Mouse (Mus musculus) neural tube, embryonic 14.5 days (tissue): Measurements from ENCODE around the gene Gmppb. TPM values are rescaled to one million over a fixed set of nuclear protein-coding genes. Genes with fewer than 3 reads are reported as not detected.

Experiments
- ATAC-seq: fragments of 200-750 bp; cut with Nextera tagmentation; 2 replicates; pipeline ENCODE4 v1.8.0; 2017; ENCODE audit warnings: low read depth, mild to moderate bottlenecking, moderate TSS enrichment, moderate library complexity
- H3K27ac ChIP-seq: fragments of 300-500 bp; sonication (generic); 2 replicates; pipeline ENCODE4 v1.5.1; 2014; ENCODE audit warnings: low read depth, mild to moderate bottlenecking, control low read depth, low read length, moderate library complexity, mixed read lengths
- H3K27me3 ChIP-seq: fragments of 300-500 bp; sonication (generic); 2 replicates; pipeline ENCODE4 v1.6.1; 2014; ENCODE audit warnings: low read length; ENCODE audit not compliant: control insufficient read depth, insufficient read depth
- H3K36me3 ChIP-seq: fragments of 300-500 bp; sonication (generic); 2 replicates; pipeline ENCODE4 v1.6.1; 2014; ENCODE audit warnings: low read length, mixed read lengths; ENCODE audit not compliant: control insufficient read depth, insufficient read depth
- H3K4me1 ChIP-seq: fragments of 300-500 bp; sonication (generic); 2 replicates; pipeline ENCODE4 v1.6.1; 2014; ENCODE audit warnings: low read length; ENCODE audit not compliant: control insufficient read depth, insufficient read depth
- H3K4me2 ChIP-seq: fragments of 300-500 bp; sonication (generic); 2 replicates; pipeline ENCODE4 v1.6.1; 2014; ENCODE audit warnings: mild to moderate bottlenecking, low read depth, low read length, control low read depth
- H3K4me3 ChIP-seq: fragments of 300-500 bp; sonication (generic); 2 replicates; pipeline ENCODE4 v1.5.1; 2014; ENCODE audit warnings: low read depth, low read length, control low read depth, mixed read lengths
- H3K9ac ChIP-seq: fragments of 300-500 bp; sonication (generic); replicated peaks from 2 replicates; pipeline ENCODE4 v1.6.1; 2014; ENCODE audit warnings: low read depth, mild to moderate bottlenecking, control low read depth, low read length, mixed read lengths
- H3K9me3 ChIP-seq: fragments of 300-500 bp; sonication (generic); 2 replicates; pipeline ENCODE4 v1.6.1; 2016; ENCODE audit warnings: low read length; ENCODE audit not compliant: control insufficient read depth
- WGBS: fragments of 180-500 bp; shearing (Covaris S2); extraction: QIAGEN DNeasy Blood & Tissue Kit; methylation state at CpG from one replicate; pipeline ENCODE4 v1.1.7; 2014; 5-methylcytosine and 5-hydroxymethylcytosine counted together
- polyA plus RNA-seq: library from polyadenylated mRNA; unstranded; fragments of >200 nt; fragmentation: Nextera tagmentation; extraction: Ambion mirVana; gene quantifications from 2 replicates; pipeline ENCODE4 v1.2.1, GENCODE M21; 2014

The Gmppb gene
- polyA plus RNA-seq, 1 experiment from 2014 or later: 19.5 TPM

DNA sequence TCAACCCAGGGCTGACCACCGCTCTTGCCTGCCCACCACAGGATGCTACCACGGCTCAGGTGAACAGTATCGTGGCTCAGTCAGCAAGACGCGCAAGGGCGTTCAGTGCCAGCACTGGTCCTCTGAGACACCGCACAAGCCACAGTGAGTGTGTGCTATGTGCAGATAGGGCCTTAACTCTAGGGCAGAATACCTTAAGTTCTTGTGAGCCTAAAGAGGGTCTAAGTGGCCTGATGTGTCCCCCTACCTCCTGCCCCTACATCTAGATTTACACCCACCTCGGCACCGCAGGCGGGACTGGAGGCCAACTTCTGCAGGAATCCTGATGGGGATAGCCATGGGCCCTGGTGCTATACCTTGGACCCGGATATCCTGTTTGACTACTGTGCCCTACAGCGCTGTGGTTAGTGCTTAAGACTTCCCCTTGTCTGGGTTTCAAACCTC is 34.0 kb downstream of the Gmppb start, which contains the start of gene Rnf123:
Rnf123 (minus strand) TSS at position 359 of the 444 bp plus-strand sequence.
- peaks cover 30% of the 10 kb centered on the region for H3K36me3 ChIP-seq
- H3K4me3 ChIP-seq: no peak within 1 kb of the TSS
- no peak for ATAC-seq
- WGBS: 33% methylated on average over 12 of the region's 12 CpGs
- no peak within 1 kb of the TSS for H3K4me2 ChIP-seq
- 0 out of 2 replicates have a peak within 1 kb of the TSS, but pooled peaks have one; percentile 16 for H3K9ac ChIP-seq
- peaks cover 7% of the 10 kb centered on the region for H3K4me1 ChIP-seq
- H3K27me3 ChIP-seq: peaks cover 13% of the 10 kb centered on the region
- no peak within 1 kb of the TSS for H3K27ac ChIP-seq
- no peaks in the 10 kb centered on the region for H3K9me3 ChIP-seq

DNA sequence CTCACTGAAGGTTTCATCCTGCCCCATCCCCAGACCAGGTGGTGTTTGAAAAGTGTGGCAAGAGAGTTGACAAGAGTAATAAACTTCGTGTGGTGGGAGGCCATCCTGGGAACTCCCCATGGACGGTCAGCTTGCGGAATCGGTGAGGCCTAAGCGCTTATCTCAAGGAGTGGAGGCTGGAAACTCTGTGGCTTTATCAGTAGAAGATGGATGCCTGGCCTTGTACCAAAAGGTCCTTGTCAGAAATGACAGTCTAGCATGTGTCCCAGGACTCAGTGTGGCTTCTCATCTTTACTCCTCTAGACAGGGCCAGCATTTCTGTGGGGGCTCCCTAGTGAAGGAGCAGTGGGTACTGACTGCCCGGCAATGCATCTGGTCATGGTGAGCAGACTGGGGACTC is 34.5 kb downstream of the Gmppb start:
- H3K36me3 ChIP-seq: peaks cover 35% of the 10 kb centered on the region
- peaks cover 13% of the 10 kb centered on the region for H3K27me3 ChIP-seq
- no peak overlapping the region for H3K4me2 ChIP-seq
- H3K27ac ChIP-seq: no peak overlapping the region
- H3K9ac ChIP-seq: no peak overlapping the region
- no peaks in the 10 kb centered on the region for H3K9me3 ChIP-seq
- H3K4me1 ChIP-seq: peaks cover 2% of the 10 kb centered on the region
- 82% methylated on average over 6 of the region's 6 CpGs for WGBS
- no peak for ATAC-seq
- H3K4me3 ChIP-seq: no peak overlapping the region

DNA sequence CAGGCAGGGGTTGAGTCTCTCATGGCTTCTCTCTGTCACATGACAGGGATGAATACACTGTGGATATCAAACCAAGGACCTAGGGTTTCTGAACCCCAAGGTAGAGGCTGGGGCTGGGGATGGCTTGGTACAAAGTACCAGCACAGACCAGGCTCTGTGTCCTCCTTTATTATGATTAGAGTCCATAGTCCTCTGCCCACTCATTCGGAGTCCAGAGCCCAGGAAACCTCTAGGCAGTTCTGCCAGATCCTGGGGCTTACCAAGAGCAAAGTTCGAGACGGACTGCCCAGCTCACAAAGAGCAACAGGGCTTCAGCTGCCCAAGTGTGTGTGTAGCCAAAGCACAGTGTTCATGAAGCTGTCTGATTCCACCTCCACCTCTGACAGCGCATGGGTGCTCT is 36.2 kb downstream of the Gmppb start:
- no peak for ATAC-seq
- Histone ChIP-seq H3K27me3 (peaks cover 13% of the 10 kb centered on the region), H3K4me3 (no peak overlapping the region), H3K36me3 (peaks cover 51% of the 10 kb centered on the region), H3K4me2 (no peak overlapping the region), H3K27ac (no peak overlapping the region), H3K9me3 (no peaks in the 10 kb centered on the region), H3K9ac (no peak overlapping the region), H3K4me1 (no peaks in the 10 kb centered on the region)
- WGBS: 93% methylated on average over 4 of the region's 4 CpGs

DNA sequence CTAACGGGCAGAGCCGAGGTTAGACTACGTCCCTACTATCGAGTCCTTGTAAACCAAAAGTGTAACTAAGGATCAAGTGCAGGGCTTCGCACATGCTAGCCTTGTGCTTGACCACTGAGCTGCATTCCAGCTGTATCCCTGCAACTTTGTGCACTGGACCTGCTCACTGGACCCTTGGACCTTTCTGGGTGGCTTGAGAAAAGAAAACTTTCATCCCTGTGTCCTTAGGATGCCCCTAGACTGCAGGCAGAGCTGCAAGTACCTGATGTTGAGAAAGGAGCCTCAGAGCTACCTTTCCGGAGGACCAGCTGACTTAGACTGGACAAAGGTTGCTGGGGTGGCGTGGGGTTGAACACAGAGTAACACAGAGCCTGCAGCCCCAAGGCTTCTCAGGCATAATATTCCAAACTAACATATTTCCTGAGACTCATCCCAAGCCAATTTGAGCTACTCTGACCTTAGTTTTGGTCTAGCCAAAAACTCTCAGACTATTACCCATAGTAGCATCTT is 41.6 kb downstream of the Gmppb start:
- ATAC-seq: no peak
- H3K27ac ChIP-seq: no peak overlapping the region
- 94% methylated on average over 7 of the region's 7 CpGs for WGBS
- peaks cover 59% of the 10 kb centered on the region for H3K36me3 ChIP-seq
- H3K9ac ChIP-seq: no peak overlapping the region
- H3K4me2 ChIP-seq: no peak overlapping the region
- peaks cover 9% of the 10 kb centered on the region for H3K4me1 ChIP-seq
- no peak overlapping the region for H3K4me3 ChIP-seq
- no peaks in the 10 kb centered on the region for H3K9me3 ChIP-seq
- H3K27me3 ChIP-seq: no peaks in the 10 kb centered on the region

DNA sequence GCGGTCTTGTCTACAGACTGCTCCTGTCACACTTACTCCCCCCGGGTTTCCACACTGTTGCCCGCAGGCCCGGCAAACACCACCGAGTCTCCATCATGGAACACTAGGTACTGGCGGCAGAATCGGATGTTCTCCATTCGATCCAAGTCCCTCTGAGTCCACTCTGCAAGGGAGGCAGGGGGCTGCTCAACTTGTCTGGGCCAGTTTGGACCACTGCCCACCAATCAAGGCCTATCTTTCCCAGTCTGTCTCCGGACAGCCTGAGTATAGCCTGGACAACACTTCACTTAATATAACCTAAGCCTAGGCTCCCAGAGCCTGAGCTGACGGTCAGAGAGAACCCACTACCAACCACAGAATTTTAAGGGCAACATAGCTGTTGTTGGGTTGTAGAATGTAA is 44.5 kb downstream of the Gmppb start:
- WGBS: 69% methylated on average over 10 of the region's 10 CpGs
- H3K4me3 ChIP-seq: peak overlapping the region; percentile 67

DNA sequence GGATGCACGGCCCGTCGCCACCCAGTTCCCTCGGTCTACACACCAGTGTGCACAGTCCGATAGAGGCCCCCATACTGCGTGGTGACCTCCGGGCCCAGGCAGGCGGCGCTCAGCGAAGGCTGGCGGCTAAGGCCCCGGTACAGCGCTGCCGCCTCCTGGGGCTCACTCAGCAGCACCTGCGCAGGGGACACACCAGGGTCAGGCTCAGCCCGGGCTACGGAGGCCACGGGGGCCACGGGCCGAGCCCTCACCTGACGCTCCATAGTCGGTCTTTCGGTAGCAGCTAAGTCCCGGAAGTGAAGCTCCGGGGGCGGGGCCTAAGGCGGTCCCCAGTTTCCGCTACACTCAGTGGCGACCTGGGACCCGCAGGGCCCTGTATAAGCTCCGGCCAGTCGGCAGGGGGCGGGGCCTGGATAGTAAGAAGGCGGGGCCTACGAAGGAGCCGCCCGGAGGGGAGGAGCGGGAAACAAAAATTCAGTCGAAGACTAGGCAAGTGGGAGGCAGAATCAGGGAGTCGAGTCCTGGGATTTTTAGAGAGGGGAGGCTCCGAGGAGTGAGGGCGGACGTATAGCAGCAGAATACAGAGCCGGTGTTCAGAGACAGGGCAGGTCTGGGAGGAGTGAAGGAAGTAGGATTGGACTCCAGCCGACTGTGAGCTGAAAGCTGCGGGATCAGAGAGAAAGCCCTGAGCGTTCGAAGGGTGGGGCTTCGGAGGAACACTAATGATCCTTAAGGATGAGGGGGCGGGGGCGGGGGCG is 45.3 kb downstream of the Gmppb start, which contains the start of gene Apeh:
Apeh (minus strand) TSS at position 423 of the 758 bp plus-strand sequence.
- Histone ChIP-seq H3K9me3 (no peaks in the 10 kb centered on the region), H3K36me3 (peaks cover 44% of the 10 kb centered on the region), H3K4me1 (peaks cover 13% of the 10 kb centered on the region), H3K4me2 (peak within 1 kb of the TSS; percentile 62), H3K9ac (peak within 1 kb of the TSS; percentile 72), H3K27me3 (no peaks in the 10 kb centered on the region), H3K4me3 (peak within 1 kb of the TSS; percentile 67), H3K27ac (peak within 1 kb of the TSS; percentile 69)
- peak; percentile 93 for ATAC-seq
- WGBS: under 1% methylated on average over 52 of the region's 52 CpGs

More for the DNA sequence above, 44.5 kb downstream of the Gmppb start:
- H3K9ac ChIP-seq: peak overlapping the region; percentile 72
- peak overlapping the region; percentile 62 for H3K4me2 ChIP-seq
- peaks cover 46% of the 10 kb centered on the region for H3K36me3 ChIP-seq
- H3K27ac ChIP-seq: no peak overlapping the region
- peaks cover 13% of the 10 kb centered on the region for H3K4me1 ChIP-seq
- H3K27me3 ChIP-seq: no peaks in the 10 kb centered on the region
- no peaks in the 10 kb centered on the region for H3K9me3 ChIP-seq
- ATAC-seq: no peak

DNA sequence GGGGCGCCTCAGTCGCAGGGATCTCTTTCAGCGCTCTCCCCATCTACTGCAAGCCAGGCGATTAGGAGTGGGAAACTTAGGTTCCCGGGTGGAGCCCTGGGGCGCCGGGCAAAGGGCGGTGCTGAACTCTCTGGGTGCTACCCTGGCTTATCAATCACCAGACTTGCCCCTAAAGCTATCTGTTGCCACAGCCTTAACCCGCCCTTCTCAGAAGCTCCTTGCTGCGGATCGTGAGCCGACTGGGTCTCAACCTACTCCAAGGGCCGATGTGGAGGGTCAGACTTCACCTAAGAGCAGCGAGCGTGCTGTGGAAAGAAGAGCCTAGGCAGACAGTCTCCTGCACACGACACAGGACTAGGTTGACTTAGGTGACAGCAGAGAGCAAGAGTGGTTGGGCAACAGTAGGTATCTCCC is 46.0 kb downstream of the Gmppb start:
- H3K36me3 ChIP-seq: peaks cover 38% of the 10 kb centered on the region
- no peaks in the 10 kb centered on the region for H3K9me3 ChIP-seq
- peak; percentile 42 for ATAC-seq
- H3K4me1 ChIP-seq: peaks cover 13% of the 10 kb centered on the region
- H3K4me2 ChIP-seq: peak overlapping the region; percentile 62
- peak overlapping the region; percentile 67 for H3K4me3 ChIP-seq
- peak overlapping the region; percentile 72; the same call in 1 of the 2 replicates for H3K9ac ChIP-seq
- peak overlapping the region; percentile 69 for H3K27ac ChIP-seq
- H3K27me3 ChIP-seq: no peaks in the 10 kb centered on the region
- WGBS: under 1% methylated on average over 16 of the region's 16 CpGs

DNA sequence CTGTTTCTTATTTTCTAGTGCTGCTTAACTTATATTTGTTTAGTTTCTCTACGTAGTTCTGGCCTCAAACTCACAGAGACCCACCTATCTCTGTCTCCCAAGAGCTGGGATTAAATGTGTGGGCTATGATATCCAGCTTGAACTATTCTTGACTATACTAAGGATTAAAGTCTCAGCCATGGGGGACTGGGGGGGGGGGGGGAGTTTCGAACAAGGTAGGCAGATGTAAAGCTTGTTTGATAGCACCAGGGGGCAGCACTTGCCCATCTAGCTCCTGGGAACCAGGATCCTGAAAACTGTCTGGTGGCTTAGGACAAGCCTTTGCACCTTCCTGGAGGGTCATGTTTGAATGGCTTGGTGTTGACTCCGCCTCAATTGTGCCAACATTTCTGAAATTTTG is 46.5 kb downstream of the Gmppb start:
- Histone ChIP-seq H3K4me3 (peak overlapping the region; percentile 67; the same call in 1 of the 2 replicates), H3K9me3 (no peaks in the 10 kb centered on the region), H3K4me1 (peaks cover 13% of the 10 kb centered on the region), H3K27ac (no peak overlapping the region), H3K9ac (no peak overlapping the region), H3K27me3 (no peaks in the 10 kb centered on the region), H3K36me3 (peaks cover 34% of the 10 kb centered on the region), H3K4me2 (peak overlapping the region; percentile 62)
- no peak for ATAC-seq
- 19% methylated on average over 3 of the region's 3 CpGs for WGBS
